Mouse (Mus musculus) erythroblast, embryonic 14.5 days (primary cell): ENCODE measurements around the gene Glipr2.

ENCODE experiments used
- GATA1 ChIP-seq: IDR thresholded peaks from 2 replicates; pipeline ENCODE4 v1.6.1; 2012; ENCODE audit warnings: low read length, inconsistent platforms, mixed read lengths
- TAL1 ChIP-seq: IDR thresholded peaks from 3 replicates; pipeline ENCODE4 v1.6.1; 2012; ENCODE audit warnings: low read length, inconsistent platforms, mixed read lengths

- no peak for TF ChIP-seq TAL1
- TF ChIP-seq GATA1: no peak
Measured at GRCm38 (mm10) chr4:43947571-43947970, 9.6 kb upstream of the Glipr2 start.
